Mouse (Mus musculus): Measurements from ENCODE around the gene Sco2.

GRCm38 (mm10) chr15:89410118-89410517, 36.5 kb upstream of the Sco2 start, which contains the start of gene Syce3:
- TF ChIP-seq GATA1 (IDR thresholded peaks at IDR 0.05; ENCODE audit: borderline replicate concordance, low read length) (no peak), FLI1 (IDR thresholded peaks at IDR 0.05; ENCODE audit: low read length) (no peak)

Data from megakaryocyte, embryonic 14.5 days (primary cell).